Mouse (Mus musculus) kidney, embryonic 14.5 days (tissue): ENCODE results near the gene Ttc8. TPM values are rescaled to one million over a fixed set of nuclear protein-coding genes. Genes with fewer than 3 reads are reported as not detected.
"Not testable (repeated sequence)": the region's sequence is repeated elsewhere in the genome, so short reads cannot be mapped to it uniquely, and the experiment has no call there.

Experiments
- ATAC-seq: fragments of 200-750 bp; cut with Nextera tagmentation; 2 replicates; pipeline ENCODE4 v1.8.0; 2017; ENCODE audit warnings: moderate number of reproducible peaks, mild to moderate bottlenecking, moderate TSS enrichment, moderate library complexity; ENCODE audit not compliant: low FRiP score, low TSS enrichment
- H3K27ac ChIP-seq: fragments of 300-500 bp; sonication (generic); 2 replicates; pipeline ENCODE4 v1.5.1; 2014; ENCODE audit warnings: low read depth, mild to moderate bottlenecking, low read length, moderate library complexity, mixed read lengths
- H3K27me3 ChIP-seq: fragments of 300-500 bp; sonication (generic); 2 replicates; pipeline ENCODE4 v1.6.1; 2014; ENCODE audit warnings: mild to moderate bottlenecking, low read length; ENCODE audit not compliant: control insufficient read depth, insufficient read depth
- H3K36me3 ChIP-seq: fragments of 300-500 bp; sonication (generic); 2 replicates; pipeline ENCODE4 v1.6.1; 2014; ENCODE audit warnings: low read length, mixed read lengths; ENCODE audit not compliant: control insufficient read depth, insufficient read depth
- H3K4me1 ChIP-seq: fragments of 300-500 bp; sonication (generic); 2 replicates; pipeline ENCODE4 v1.6.1; 2014; ENCODE audit warnings: low read length, mixed read lengths; ENCODE audit not compliant: control insufficient read depth, insufficient read depth
- H3K4me2 ChIP-seq: fragments of 300-500 bp; sonication (generic); replicated peaks from 2 replicates; pipeline ENCODE4 v1.6.1; 2014; ENCODE audit warnings: low read depth, mild to moderate bottlenecking, low read length
- H3K4me3 ChIP-seq: fragments of 300-500 bp; sonication (generic); 2 replicates; pipeline ENCODE4 v1.5.1; 2014; ENCODE audit warnings: mild to moderate bottlenecking, low read length
- H3K9ac ChIP-seq: fragments of 300-500 bp; sonication (generic); 2 replicates; pipeline ENCODE4 v1.6.1; 2014; ENCODE audit warnings: low read depth, mild to moderate bottlenecking, low read length, moderate library complexity
- H3K9me3 ChIP-seq: fragments of 300-500 bp; sonication (generic); 2 replicates; pipeline ENCODE4 v1.6.1; 2016; ENCODE audit warnings: low read length; ENCODE audit not compliant: control insufficient read depth
- WGBS: fragments of 180-500 bp; shearing (Covaris S2); extraction: QIAGEN DNeasy Blood & Tissue Kit; methylation state at CpG from one replicate; pipeline ENCODE4 v1.1.7; 2014; 5-methylcytosine and 5-hydroxymethylcytosine counted together
- polyA plus RNA-seq: library from polyadenylated mRNA; unstranded; fragments of >200 nt; fragmentation: Nextera tagmentation; extraction: Ambion mirVana; gene quantifications from 2 replicates; pipeline ENCODE4 v1.2.1, GENCODE M21; 2014

Ttc8 gene
- polyA plus RNA-seq, 1 experiment from 2014 or later = 35.9 TPM

- Histone ChIP-seq H3K4me2 (peak within 1 kb of the TSS; percentile 88), H3K36me3 (no peaks in the 10 kb centered on the region), H3K4me3 (peak within 1 kb of the TSS; percentile 72), H3K9me3 (no peaks in the 10 kb centered on the region), H3K27ac (no peak within 1 kb of the TSS), H3K4me1 (no peaks in the 10 kb centered on the region), H3K9ac (peak within 1 kb of the TSS; percentile 61), H3K27me3 (peaks cover 6% of the 10 kb centered on the region)
- 1% methylated on average over 65 of the region's 101 CpGs for WGBS
- peak; percentile 96 for ATAC-seq
Measured at GRCm38 (mm10) chr12:98900881-98901801, 19.2 kb upstream of the Ttc8 start, which contains the start of gene Eml5. Gene Eml5, minus strand, starts transcription at chr12:98901484.

- Histone ChIP-seq H3K9me3 (no peaks in the 10 kb centered on the region), H3K9ac (no peak overlapping the region), H3K27ac (no peak overlapping the region), H3K36me3 (no peaks in the 10 kb centered on the region), H3K27me3 (no peaks in the 10 kb centered on the region), H3K4me1 (no peaks in the 10 kb centered on the region), H3K4me2 (no peak overlapping the region), H3K4me3 (no peak overlapping the region)
- 73% methylated on average over 5 of the region's 5 CpGs for WGBS
- ATAC-seq = no peak
Measured at GRCm38 (mm10) chr12:98905466-98905865, 14.9 kb upstream of the Ttc8 start.

GRCm38 (mm10) chr12:98910096-98910495 lies 10.3 kb upstream of the Ttc8 start:
- Histone ChIP-seq H3K9me3 (no peaks in the 10 kb centered on the region), H3K36me3 (no peaks in the 10 kb centered on the region), H3K9ac (no peak overlapping the region), H3K4me3 (no peak overlapping the region), H3K27ac (no peak overlapping the region), H3K4me2 (no peak overlapping the region), H3K4me1 (no peaks in the 10 kb centered on the region), H3K27me3 (no peaks in the 10 kb centered on the region)
- 75% methylated on average over 9 of the region's 9 CpGs for WGBS
- no peak for ATAC-seq

DNA sequence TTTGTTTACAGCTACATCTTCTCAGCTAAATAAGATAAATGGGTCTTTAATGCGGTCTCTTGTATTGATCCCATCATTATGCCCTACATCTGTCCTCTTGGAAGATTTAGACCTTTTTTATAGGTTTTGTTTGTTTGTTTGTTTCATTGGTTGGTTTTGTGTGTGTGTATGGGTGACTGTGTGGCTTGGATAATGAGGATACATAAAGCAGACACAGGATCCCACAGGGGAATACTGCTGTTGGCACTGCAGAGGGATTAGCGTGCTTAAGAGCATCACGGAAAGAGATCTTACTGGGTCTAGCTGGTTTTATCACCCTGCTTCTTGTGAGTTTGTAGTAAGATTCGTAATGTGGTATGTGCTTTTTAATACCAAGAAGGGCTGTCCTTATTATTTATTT lies 10.8 kb downstream of the Ttc8 start:
- no peaks in the 10 kb centered on the region for H3K9me3 ChIP-seq
- no peaks in the 10 kb centered on the region for H3K27me3 ChIP-seq
- no peak overlapping the region for H3K4me2 ChIP-seq
- no peaks in the 10 kb centered on the region for H3K36me3 ChIP-seq
- WGBS = 85% methylated on average over 4 of the region's 4 CpGs
- no peaks in the 10 kb centered on the region for H3K4me1 ChIP-seq
- H3K4me3 ChIP-seq = no peak overlapping the region
- H3K9ac ChIP-seq = no peak overlapping the region
- no peak overlapping the region for H3K27ac ChIP-seq
- no peak for ATAC-seq

GRCm38 (mm10) chr12:98932441-98932840 lies 12.1 kb downstream of the Ttc8 start:
- no peaks in the 10 kb centered on the region for H3K9me3 ChIP-seq
- ATAC-seq = no peak
- H3K27me3 ChIP-seq = no peaks in the 10 kb centered on the region
- 51% methylated on average over 4 of the region's 4 CpGs for WGBS
- no peak overlapping the region for H3K4me3 ChIP-seq
- H3K4me1 ChIP-seq = no peaks in the 10 kb centered on the region
- no peak overlapping the region for H3K27ac ChIP-seq
- no peak overlapping the region for H3K4me2 ChIP-seq
- H3K9ac ChIP-seq = no peak overlapping the region
- no peaks in the 10 kb centered on the region for H3K36me3 ChIP-seq

DNA sequence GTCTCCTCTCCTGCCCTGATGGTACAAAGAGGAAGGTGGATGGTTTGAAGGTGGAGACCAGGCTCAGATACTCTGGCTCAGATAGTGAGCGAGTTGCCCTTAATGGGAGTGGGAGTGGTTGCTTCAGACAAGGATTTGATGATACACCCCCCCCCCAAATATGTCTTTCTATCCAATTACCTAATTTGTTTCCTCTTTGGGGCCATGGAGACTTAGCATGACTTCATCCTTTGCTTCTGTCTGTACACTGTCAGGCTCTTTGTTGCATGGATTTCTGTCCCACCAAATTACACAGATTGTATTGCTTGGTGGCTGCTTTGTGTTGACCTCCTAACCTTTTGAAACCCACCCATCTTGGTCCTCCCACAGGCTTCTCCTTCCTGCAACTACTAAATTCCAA lies 12.5 kb downstream of the Ttc8 start:
- H3K9ac ChIP-seq = no peak overlapping the region
- no peaks in the 10 kb centered on the region for H3K36me3 ChIP-seq
- 100% methylated on average over 1 of the region's 1 CpGs for WGBS
- no peaks in the 10 kb centered on the region for H3K27me3 ChIP-seq
- no peaks in the 10 kb centered on the region for H3K9me3 ChIP-seq
- H3K4me1 ChIP-seq = no peaks in the 10 kb centered on the region
- ATAC-seq = peak; percentile 20; the same call in 1 of the 2 replicates
- no peak overlapping the region for H3K27ac ChIP-seq
- H3K4me3 ChIP-seq = no peak overlapping the region
- H3K4me2 ChIP-seq = no peak overlapping the region

DNA sequence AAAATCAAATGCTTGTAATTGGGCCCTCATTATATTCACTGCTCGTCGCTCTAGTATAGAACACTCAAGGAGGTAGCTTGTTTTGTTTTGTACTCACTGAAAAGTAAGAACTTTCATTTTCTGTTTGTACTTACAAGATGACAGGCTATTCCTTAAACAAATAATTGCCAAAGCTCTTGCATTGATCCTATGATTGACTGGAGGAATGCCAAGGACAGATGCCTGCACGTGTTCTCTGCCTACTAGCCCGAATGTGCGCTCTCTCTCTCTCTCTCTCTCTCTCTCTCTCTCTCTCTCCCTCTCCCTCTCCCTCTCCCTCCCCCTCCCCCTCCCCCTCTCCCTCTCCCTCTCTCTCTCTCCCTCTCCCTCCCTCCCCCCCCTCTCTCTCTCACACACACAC lies 30.9 kb downstream of the Ttc8 start:
- H3K27ac ChIP-seq, H3K4me1 ChIP-seq, H3K9me3 ChIP-seq, ATAC-seq, H3K36me3 ChIP-seq, H3K27me3 ChIP-seq, H3K4me2 ChIP-seq, H3K9ac ChIP-seq, H3K4me3 ChIP-seq: not testable (repeated sequence)
- 78% methylated on average over 5 of the region's 5 CpGs for WGBS

GRCm38 (mm10) chr12:98956951-98957350 lies 36.6 kb downstream of the Ttc8 start:
- Histone ChIP-seq H3K27ac (no peak overlapping the region), H3K9ac (no peak overlapping the region), H3K36me3 (no peaks in the 10 kb centered on the region), H3K27me3 (no peaks in the 10 kb centered on the region), H3K9me3 (no peaks in the 10 kb centered on the region), H3K4me1 (no peaks in the 10 kb centered on the region), H3K4me3 (no peak overlapping the region), H3K4me2 (no peak overlapping the region)
- WGBS = 93% methylated on average over 2 of the region's 2 CpGs
- no peak for ATAC-seq

DNA sequence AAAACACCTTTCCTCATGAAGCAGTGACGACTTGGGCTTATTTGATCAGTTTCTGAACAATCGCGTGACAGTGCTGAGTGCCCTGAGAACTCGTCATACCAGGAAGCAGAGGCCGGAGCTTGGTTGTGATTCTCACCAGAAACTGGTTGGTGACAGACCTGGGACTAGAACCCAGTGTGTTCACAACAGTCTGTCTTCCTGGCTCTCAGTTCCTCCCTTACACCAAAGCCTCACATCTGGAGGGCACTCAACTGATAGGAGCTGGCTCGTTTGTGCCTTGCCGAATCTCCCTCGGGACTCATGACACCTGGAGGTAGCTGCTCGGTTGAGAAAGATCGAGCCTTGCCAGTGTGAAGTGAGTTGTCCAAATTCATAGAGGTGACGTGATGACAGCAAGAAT lies 37.1 kb downstream of the Ttc8 start:
- WGBS = 89% methylated on average over 11 of the region's 11 CpGs
- Histone ChIP-seq H3K4me2 (no peak overlapping the region), H3K27ac (no peak overlapping the region), H3K9ac (no peak overlapping the region), H3K36me3 (no peaks in the 10 kb centered on the region), H3K9me3 (no peaks in the 10 kb centered on the region), H3K4me3 (no peak overlapping the region), H3K4me1 (no peaks in the 10 kb centered on the region), H3K27me3 (no peaks in the 10 kb centered on the region)
- no peak for ATAC-seq
